Mouse (Mus musculus) forelimb bud, embryonic 11.5 days (tissue): Measurements from ENCODE around the gene Cd24a.

Experiments
- DNase-seq: peaks from one replicate; pipeline ENCODE4 v3.0.0-alpha.2; 2012; ENCODE audit warnings: low read depth, low spot score

Gene Cd24a

GRCm38 (mm10) chr10:43625578-43625977 lies 47.5 kb downstream of the Cd24a start:
- no peak for DNase-seq

GRCm38 (mm10) chr10:43629216-43629615 lies 51.1 kb downstream of the Cd24a start:
- no peak for DNase-seq

GRCm38 (mm10) chr10:43629857-43630256 lies 51.8 kb downstream of the Cd24a start:
- no peak for DNase-seq

GRCm38 (mm10) chr10:43630634-43631033 lies 52.5 kb downstream of the Cd24a start:
- DNase-seq, result no peak

- no peak for DNase-seq
Observed at GRCm38 (mm10) chr10:43631049-43631448, 53.0 kb downstream of the Cd24a start.

GRCm38 (mm10) chr10:43631639-43632354 lies 53.7 kb downstream of the Cd24a start:
- no peak for DNase-seq

- DNase-seq, result no peak
Observed at GRCm38 (mm10) chr10:43633117-43633516, 55.0 kb downstream of the Cd24a start.
